Mouse (Mus musculus) bone marrow macrophage, adult 2 months (primary cell): ENCODE results near the gene Creb3.

Experiments
- CTCF ChIP-seq: IDR thresholded peaks from 2 replicates; pipeline ENCODE4 v1.5.1; 2012; ENCODE audit warnings: low read depth, mild to moderate bottlenecking, low read length, moderate library complexity
- POLR2A ChIP-seq: IDR thresholded peaks from 2 replicates; pipeline ENCODE4 v1.6.1; 2012; ENCODE audit warnings: mild to moderate bottlenecking, low read depth, low read length, borderline replicate concordance

DNA sequence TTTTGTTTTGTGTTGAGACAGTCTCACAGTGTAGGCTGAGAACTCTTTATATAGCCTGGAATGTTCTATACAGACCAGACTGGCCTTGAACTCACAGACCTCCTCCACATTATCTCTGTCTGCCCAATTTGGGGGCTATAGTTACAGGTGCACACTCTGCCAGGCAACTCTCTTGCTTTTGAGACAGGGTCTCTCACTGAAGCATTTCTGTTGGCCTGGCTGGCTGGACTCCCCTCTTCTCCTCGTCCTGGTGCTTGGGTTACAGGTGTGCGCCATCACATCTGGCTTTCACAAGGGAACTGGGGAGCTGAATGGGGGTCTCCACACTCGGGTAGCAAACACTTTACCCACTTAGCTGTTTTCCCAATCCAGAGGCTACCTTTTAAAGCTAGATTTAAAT, 29.8 kb downstream of the Creb3 start:
- TF ChIP-seq CTCF (no peak), POLR2A (no peak)
